In genomic region chr9:20746017-20746660, GRCm38 (mm10) we compare ENCODE assay signal across 8 mouse cellular contexts. TPM values are rescaled to one million over a fixed set of nuclear protein-coding genes. Genes with fewer than 3 reads are reported as not detected.
DNase-seq lines count a peak whose midpoint lies in the region; ATAC-seq and TF ChIP-seq lines count a peak whose summit lies in the region.

Gene Olfm2, minus strand, starts transcription at chr9:20746349.

- H3K36me3 ChIP-seq in heart, embryonic 15.5 days = no peaks in the 10 kb centered on the region
- H3K36me3 ChIP-seq in MEL (ENCODE audit: control insufficient read depth in 1 of 2, insufficient read depth in 2 of 2, low read length in 2 of 2) = peaks cover 0 to 21% of the 10 kb centered on the region in 2 experiments; a peak in 2 of 4 replicates
- no peaks in the 10 kb centered on the region for H3K36me3 ChIP-seq in forebrain, embryonic 12.5 days (replicated peaks)
- no peaks in the 10 kb centered on the region for H3K36me3 ChIP-seq in neural tube, embryonic 13.5 days

- no peaks in the 10 kb centered on the region for H3K9me3 ChIP-seq in heart, embryonic 15.5 days (replicated peaks)
- H3K9me3 ChIP-seq in MEL (replicated peaks; ENCODE audit: insufficient read depth, low read length) = no peaks in the 10 kb centered on the region
- H3K9me3 ChIP-seq in forebrain, embryonic 12.5 days = no peaks in the 10 kb centered on the region
- H3K9me3 ChIP-seq in neural tube, embryonic 13.5 days = no peaks in the 10 kb centered on the region

- no peak for TF ChIP-seq EP300 in MEL (IDR thresholded peaks at IDR 0.05; ENCODE audit: low read depth in 1 of 2, low read length in 2 of 2)

- H3K27ac ChIP-seq in heart, embryonic 15.5 days = no peak within 1 kb of the TSS
- H3K27ac ChIP-seq in MEL (ENCODE audit: control insufficient read depth, low read depth, low read length) = no peak within 1 kb of the TSS
- 0 out of 2 replicates have a peak within 1 kb of the TSS, but pooled peaks have one; percentile 8 for H3K27ac ChIP-seq in forebrain, embryonic 12.5 days
- peak within 1 kb of the TSS; percentile 61 for H3K27ac ChIP-seq in neural tube, embryonic 13.5 days (replicated peaks)

- TF ChIP-seq RAD21 in MEL (IDR thresholded peaks at IDR 0.05; ENCODE audit: low read depth, low read length) = no peak

- WGBS in heart, embryonic 15.5 days = 1% methylated on average over 27 of the region's 50 CpGs
- WGBS in forebrain, embryonic 12.5 days = under 1% methylated on average over 30 of the region's 50 CpGs
- 2% methylated on average over 48 of the region's 50 CpGs for WGBS in neural tube, embryonic 13.5 days

- no peaks in the 10 kb centered on the region for H3K79me2 ChIP-seq in MEL (ENCODE audit: control insufficient read depth, insufficient read depth, low read length, poor library complexity)

- no peak for TF ChIP-seq POLR2A in MEL (IDR thresholded peaks at IDR 0.05; ENCODE audit: control insufficient read depth in 1 of 2, insufficient read depth in 1 of 2, low read depth in 1 of 2, low read length in 2 of 2, poor library complexity in 1 of 2)

- no peak for DNase-seq in heart, postnatal 10 days
- DNase-seq in MEL (ENCODE audit: low read depth, low spot score) = peak; percentile 58
- no peak for DNase-seq in left cerebral cortex, postnatal 36 days (ENCODE audit: low spot score in 2 of 2)
- DNase-seq in cerebellum, postnatal 36 days = no peak
- DNase-seq in gastrocnemius, postnatal 4 days (ENCODE audit: low spot score in 2 of 2) = no peak

- ATAC-seq in heart, embryonic 15.5 days (replicated peaks; ENCODE audit: insufficient number of reproducible peaks, insufficient read depth, low FRiP score, low read depth) = peak; percentile 59; the same call in 1 of the 2 replicates
- ATAC-seq in forebrain, embryonic 12.5 days (ENCODE audit: low FRiP score) = peak; percentile 78
- peak; percentile 59 for ATAC-seq in neural tube, embryonic 13.5 days (ENCODE audit: low read depth)

- H3K4me2 ChIP-seq in heart, embryonic 15.5 days = peak within 1 kb of the TSS; percentile 69
- peak within 1 kb of the TSS; percentile 91 for H3K4me2 ChIP-seq in forebrain, embryonic 12.5 days
- H3K4me2 ChIP-seq in neural tube, embryonic 13.5 days = peak within 1 kb of the TSS; percentile 76

- no peak; a peak in 1 of 6 replicates for TF ChIP-seq CTCF in MEL (IDR thresholded peaks at IDR 0.05 in 2 of 3, conservative IDR thresholded peaks at IDR 0.05 in 1 of 3; ENCODE audit: control insufficient read depth in 1 of 3, insufficient read depth in 1 of 3, low read depth in 2 of 3, low read length in 3 of 3, poor library complexity in 1 of 3, severe bottlenecking in 1 of 3)

- peaks cover 9% of the 10 kb centered on the region for H3K4me1 ChIP-seq in heart, embryonic 15.5 days (replicated peaks)
- H3K4me1 ChIP-seq in MEL (ENCODE audit: control insufficient read depth in 1 of 2, insufficient read depth in 2 of 2, low read length in 2 of 2) = peaks cover 16 to 38% of the 10 kb centered on the region in 2 experiments
- H3K4me1 ChIP-seq in forebrain, embryonic 12.5 days = peaks cover 37% of the 10 kb centered on the region
- peaks cover 38% of the 10 kb centered on the region for H3K4me1 ChIP-seq in neural tube, embryonic 13.5 days (replicated peaks)

- intact Hi-C loops in heart, postnatal 10 days (cut with DNase I) = no loop called here
- intact Hi-C loops in left cerebral cortex, postnatal 36 days (cut with DNase I) = loop anchor here (10.0 kb wide), 1 partner anchor 59 kb away; no protein-coding TSS in a partner anchor

- H3K4me3 ChIP-seq in heart, embryonic 15.5 days = peak within 1 kb of the TSS; percentile 43
- H3K4me3 ChIP-seq in MEL (ENCODE audit: control insufficient read depth in 1 of 2, insufficient read depth in 1 of 2, low read depth in 2 of 2, low read length in 2 of 2) = peak within 1 kb of the TSS; percentile 25 to 39; a peak in 3 of 4 replicates
- peak within 1 kb of the TSS; percentile 59 for H3K4me3 ChIP-seq in forebrain, embryonic 12.5 days (replicated peaks)
- H3K4me3 ChIP-seq in neural tube, embryonic 13.5 days = peak within 1 kb of the TSS; percentile 67

- peaks cover 76% of the 10 kb centered on the region for H3K27me3 ChIP-seq in heart, embryonic 15.5 days
- peaks cover 13 to 18% of the 10 kb centered on the region in 2 experiments for H3K27me3 ChIP-seq in MEL (ENCODE audit: control insufficient read depth in 1 of 2, insufficient read depth in 2 of 2, low read length in 2 of 2)
- H3K27me3 ChIP-seq in forebrain, embryonic 12.5 days = peaks cover 39% of the 10 kb centered on the region
- H3K27me3 ChIP-seq in neural tube, embryonic 13.5 days = peaks cover 38% of the 10 kb centered on the region

- H3K9ac ChIP-seq in heart, embryonic 15.5 days = no peak within 1 kb of the TSS
- peak within 1 kb of the TSS; percentile 11; the same call in 1 of the 2 replicates for H3K9ac ChIP-seq in MEL (ENCODE audit: control insufficient read depth, low read depth, low read length, poor library complexity, severe bottlenecking)
- H3K9ac ChIP-seq in forebrain, embryonic 12.5 days = peak within 1 kb of the TSS; percentile 73
- peak within 1 kb of the TSS; percentile 85 for H3K9ac ChIP-seq in neural tube, embryonic 13.5 days

TF ChIP-seq in MEL, 35 proteins besides CTCF, POLR2A, EP300 and RAD21:
- TF ChIP-seq MAX (IDR thresholded peaks at IDR 0.05; ENCODE audit: low read length) (no peak), TBP (IDR thresholded peaks at IDR 0.05; ENCODE audit: low read depth, low read length) (no peak), MYC (IDR thresholded peaks at IDR 0.05; ENCODE audit: low read depth, low read length) (no peak), RCOR1 (IDR thresholded peaks at IDR 0.05; ENCODE audit: low read depth, low read length) (no peak), MAFK (IDR thresholded peaks at IDR 0.05; ENCODE audit: borderline replicate concordance, low read depth, low read length) (no peak), MAZ (IDR thresholded peaks at IDR 0.05; ENCODE audit: low read depth, low read length) (peak; percentile 55; the same call in 1 of the 2 replicates), MEF2A (IDR thresholded peaks at IDR 0.05; ENCODE audit: extremely low read depth, insufficient replicate concordance, low read depth, low read length, poor library complexity, severe bottlenecking) (no peak), MYB (IDR thresholded peaks at IDR 0.05; ENCODE audit: low read depth, low read length) (no peak), ELF1 (IDR thresholded peaks at IDR 0.05; ENCODE audit: low read depth, low read length) (no peak), JUND (IDR thresholded peaks at IDR 0.05; ENCODE audit: low read depth, low read length) (no peak), USF1 (IDR thresholded peaks at IDR 0.05; ENCODE audit: low read depth, low read length) (peak; percentile 72), USF2 (IDR thresholded peaks at IDR 0.05; ENCODE audit: borderline replicate concordance in 1 of 2, insufficient read depth in 1 of 2, low read depth in 1 of 2, low read length in 2 of 2) (no peak), GABPA (IDR thresholded peaks at IDR 0.05; ENCODE audit: low read depth, low read length) (no peak), MXI1 (IDR thresholded peaks at IDR 0.05; ENCODE audit: low read depth, low read length) (no peak; the same call in 1 of the 2 replicates), SIN3A (IDR thresholded peaks at IDR 0.05; ENCODE audit: low read length) (no peak), TAL1 (IDR thresholded peaks at IDR 0.05; ENCODE audit: low read length) (no peak), BHLHE40 (IDR thresholded peaks at IDR 0.05; ENCODE audit: borderline replicate concordance, low read depth, low read length) (peak; percentile 77; the same call in 1 of the 2 replicates), TCF12 (IDR thresholded peaks at IDR 0.05; ENCODE audit: low read depth, low read length) (no peak), CHD1 (IDR thresholded peaks at IDR 0.05; ENCODE audit: low read depth, low read length) (no peak), POLR2AphosphoS2 (IDR thresholded peaks at IDR 0.05; ENCODE audit: low read length) (no peak)
TF ChIP-seq in MEL: peak in this region for 3.

RNA-seq across cellular contexts. Expression of gene Olfm2, which starts in this region (rescaled TPM):
- polyA plus RNA-seq in heart, embryonic 15.5 days (2015; fragmentation: Nextera tagmentation; extraction: Ambion mirVana) = 1.00 and 3.1 TPM in 2 replicates
- 1 to 10 TPM in 1 of 2 experiments, under 1 TPM in 1; 0.50 to 1.2 TPM for total RNA-seq in heart, postnatal 10 days (2021)
- 0.26 and 0.54 TPM in 2 replicates for total RNA-seq in MEL (2012; rRNA removed)
- 1 to 10 TPM in 1 of 2 experiments, not detected in 1; 1.9 TPM for polyA plus RNA-seq in MEL (2012; ENCODE audit: insufficient read depth in 1 of 2, insufficient read length in 2 of 2, low read depth in 1 of 2, low replicate concordance in 2 of 2, missing spikeins in 1 of 2)
- 35.2 and 36.4 TPM in 2 replicates for polyA plus RNA-seq in forebrain, embryonic 12.5 days (2016; fragmentation: Nextera tagmentation; extraction: Ambion mirVana)
- 100 to 1,000 TPM; 160 to 193 TPM for total RNA-seq in left cerebral cortex, postnatal 36 days (2021)
- 127 and 128 TPM in 2 replicates for polyA plus RNA-seq in neural tube, embryonic 13.5 days (2015; fragmentation: Nextera tagmentation; extraction: Ambion mirVana)
- under 1 TPM; 0.74 to 0.98 TPM for total RNA-seq in gastrocnemius, postnatal 4 days (2021)

Comparison
In these comparisons a context has a peak if more than half of its experiments do, and no peak if none do; other contexts are left out.
1. RNA of gene Olfm2 (total RNA-seq): 160 to 193 TPM in left cerebral cortex, postnatal 36 days; 0.50 to 1.2 TPM in heart, postnatal 10 days, 0.74 to 0.98 TPM in gastrocnemius, postnatal 4 days and 0.26 to 0.54 TPM in MEL; every median in the first group is over 10 times any median in the second.
2. H3K27ac ChIP-seq: peak in forebrain, embryonic 12.5 days (single experiment) and neural tube, embryonic 13.5 days (single experiment); none in heart, embryonic 15.5 days (single experiment) and MEL (single experiment).
3. Peak in every context shown above with its lines, with median percentiles within 50 percentile points of each other: ATAC-seq, H3K4me2 ChIP-seq and H3K4me3 ChIP-seq.